Comparison of ENCODE assay signal across 16 mouse cellular contexts in the genomic region with DNA sequence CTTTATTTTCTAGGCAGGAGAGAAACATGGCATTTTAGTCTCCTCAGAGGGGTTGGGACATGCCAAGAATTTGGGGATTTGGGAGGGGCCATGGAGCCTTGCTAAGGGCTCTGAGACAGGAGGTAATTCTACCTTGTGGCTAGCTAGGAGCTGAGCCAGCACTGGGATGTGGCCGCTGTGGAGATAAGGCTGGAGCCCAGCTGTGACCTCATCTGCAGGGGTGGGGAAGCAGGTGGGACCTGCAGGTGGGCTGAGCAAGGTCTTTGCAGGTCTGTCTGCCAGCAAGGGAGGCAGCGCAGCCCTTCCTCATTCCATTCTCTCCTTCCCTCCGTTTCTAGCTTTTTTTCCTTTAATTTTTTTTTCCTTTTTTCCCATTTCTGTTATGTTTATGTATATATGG. TPM values are rescaled to one million over a fixed set of nuclear protein-coding genes. Genes with fewer than 3 reads are reported as not detected.
DNase-seq lines count a peak whose midpoint lies in the region; ATAC-seq and TF ChIP-seq lines count a peak whose summit lies in the region.
"Had no signal": no experiment of that assay in that cellular context is flagged by ENCODE, and none has a peak within 500 bp of the region (broad histone marks: within the 10 kb centered on the region; RNA-seq: fewer than 3 reads in every experiment).

No protein-coding gene starts in this region.

- no peak overlapping the region for H3K9ac ChIP-seq in lung, embryonic 16.5 days (ENCODE audit: low read length)
- H3K9ac ChIP-seq in liver, postnatal 0 days (replicated peaks), result no peak overlapping the region
- H3K9ac ChIP-seq: limb, embryonic 12.5 days; neural tube, embryonic 12.5 days had no signal

- no peak for TF ChIP-seq CTCF in liver, postnatal 0 days (IDR thresholded peaks at IDR 0.05; ENCODE audit: low read depth)

- H3K4me1 ChIP-seq in lung, embryonic 16.5 days (replicated peaks; ENCODE audit: control insufficient read depth, insufficient read depth, low read length), result peaks cover 6% of the 10 kb centered on the region
- peaks cover 38% of the 10 kb centered on the region for H3K4me1 ChIP-seq in liver, postnatal 0 days (ENCODE audit: insufficient read depth)
- H3K4me1 ChIP-seq: neural tube, embryonic 12.5 days had no signal

- H3K27ac ChIP-seq in lung, embryonic 16.5 days (ENCODE audit: low read length), result no peak overlapping the region
- peak overlapping the region; percentile 88; the same call in 1 of the 2 replicates for H3K27ac ChIP-seq in liver, postnatal 0 days (ENCODE audit: low read depth)
- H3K27ac ChIP-seq: limb, embryonic 12.5 days; neural tube, embryonic 12.5 days had no signal

- H3K4me3 ChIP-seq in lung, embryonic 16.5 days (ENCODE audit: low read length), result no peak overlapping the region
- H3K4me3 ChIP-seq in liver, postnatal 0 days (ENCODE audit: low read depth, low read length), result no peak overlapping the region
- H3K4me3 ChIP-seq: limb, embryonic 12.5 days; neural tube, embryonic 12.5 days had no signal

- H3K27me3 ChIP-seq in lung, embryonic 16.5 days (ENCODE audit: control insufficient read depth, insufficient read depth, low read depth, low read length), result no peaks in the 10 kb centered on the region
- H3K27me3 ChIP-seq in liver, postnatal 0 days (ENCODE audit: insufficient read depth, low read length), result no peaks in the 10 kb centered on the region
- H3K27me3 ChIP-seq: limb, embryonic 12.5 days; neural tube, embryonic 12.5 days had no signal

- TF ChIP-seq EP300 in liver, postnatal 0 days (IDR thresholded peaks at IDR 0.05; ENCODE audit: low read depth), result no peak

- no peak overlapping the region for H3K4me2 ChIP-seq in lung, embryonic 16.5 days (ENCODE audit: low read depth, low read length)
- no peak overlapping the region for H3K4me2 ChIP-seq in liver, postnatal 0 days (ENCODE audit: low read depth, low read length)
- H3K4me2 ChIP-seq: limb, embryonic 12.5 days; neural tube, embryonic 12.5 days had no signal

- DNase-seq in lung, postnatal 14 days, result no peak
- peak; percentile 52 for DNase-seq in liver
- DNase-seq in liver, postnatal 0 days, result no peak
- DNase-seq in thymus, postnatal 4 days, result peak; percentile 65
- no peak for DNase-seq in gastrocnemius, postnatal 4 days (ENCODE audit: low spot score in 2 of 2)
- DNase-seq: adrenal gland, postnatal 25 days; cerebellum, postnatal 14 days; heart, adult 18-20 months; heart, postnatal 14 days; kidney, adult 8-10 months; lung, postnatal 10 days; spleen, adult 18-20 months had no signal

- WGBS in lung, embryonic 16.5 days, result 42% methylated on average over 3 of the region's 3 CpGs
- 62% methylated on average over 3 of the region's 3 CpGs for WGBS in liver, postnatal 0 days (ENCODE audit: insufficient replicate concordance)

- H3K9me3 ChIP-seq in lung, embryonic 16.5 days (ENCODE audit: control insufficient read depth, low read length), result no peaks in the 10 kb centered on the region
- H3K9me3 ChIP-seq in liver, postnatal 0 days (ENCODE audit: low read length), result no peaks in the 10 kb centered on the region
- H3K9me3 ChIP-seq: limb, embryonic 12.5 days; neural tube, embryonic 12.5 days had no signal

- ATAC-seq in lung, embryonic 16.5 days (ENCODE audit: low read depth), result peak; percentile 26; the same call in 1 of the 2 replicates
- no peak for ATAC-seq in liver, postnatal 0 days
- ATAC-seq in activated CD4-positive, CD25-positive, alpha-beta regulatory T cell, adult 4 months, result no peak

- no peaks in the 10 kb centered on the region for H3K36me3 ChIP-seq in lung, embryonic 16.5 days (ENCODE audit: control insufficient read depth, insufficient read depth, low read length)
- peaks cover 46% of the 10 kb centered on the region for H3K36me3 ChIP-seq in liver, postnatal 0 days (replicated peaks; ENCODE audit: insufficient read depth, low read length)
- H3K36me3 ChIP-seq: neural tube, embryonic 12.5 days had no signal

RNA-seq across cellular contexts. Expression of a gene that starts 21.4 kb away (rescaled TPM):
- 15.1 and 15.7 TPM in 2 replicates for polyA plus RNA-seq in lung, embryonic 16.5 days (2015; fragmentation: Nextera tagmentation; extraction: Ambion mirVana)
- polyA plus RNA-seq in liver, postnatal 0 days (2015; fragmentation: Nextera tagmentation; extraction: Ambion mirVana), result 60.1 and 61.8 TPM in 2 replicates
- polyA plus RNA-seq in activated CD4-positive, CD25-positive, alpha-beta regulatory T cell, adult 4 months (2017; shearing (Covaris generic)), result 10 to 100 TPM; 17.4 to 21.9 TPM
- 10 to 100 TPM; 21.1 to 24.9 TPM for total RNA-seq in gastrocnemius, postnatal 4 days (2021)

RNA-seq across cellular contexts. Expression of a gene that starts 26.2 kb away (rescaled TPM):
- polyA plus RNA-seq in lung, embryonic 16.5 days (2015; fragmentation: Nextera tagmentation; extraction: Ambion mirVana), result 91.1 and 92.7 TPM in 2 replicates
- 38.4 and 40.1 TPM in 2 replicates for polyA plus RNA-seq in liver, postnatal 0 days (2015; fragmentation: Nextera tagmentation; extraction: Ambion mirVana)
- 10 to 100 TPM; 64.4 to 70.1 TPM for polyA plus RNA-seq in activated CD4-positive, CD25-positive, alpha-beta regulatory T cell, adult 4 months (2017; shearing (Covaris generic))
- total RNA-seq in gastrocnemius, postnatal 4 days (2021), result 10 to 100 TPM; 47.4 to 49.3 TPM

RNA-seq across cellular contexts. Expression of a gene that starts 48.2 kb away (rescaled TPM):
- polyA plus RNA-seq in lung, embryonic 16.5 days (2015; fragmentation: Nextera tagmentation; extraction: Ambion mirVana), result 75.3 and 80.2 TPM in 2 replicates
- 16.8 and 19.4 TPM in 2 replicates for polyA plus RNA-seq in liver, postnatal 0 days (2015; fragmentation: Nextera tagmentation; extraction: Ambion mirVana)
- polyA plus RNA-seq in activated CD4-positive, CD25-positive, alpha-beta regulatory T cell, adult 4 months (2017; shearing (Covaris generic)), result 10 to 100 TPM; 40.8 to 49.2 TPM
- 10 to 100 TPM; 44.2 to 44.4 TPM for total RNA-seq in gastrocnemius, postnatal 4 days (2021)

RNA-seq across cellular contexts. Expression of a gene that starts 55.6 kb away (rescaled TPM):
- 150 and 170 TPM in 2 replicates for polyA plus RNA-seq in lung, embryonic 16.5 days (2015; fragmentation: Nextera tagmentation; extraction: Ambion mirVana)
- 42.4 and 53.2 TPM in 2 replicates for polyA plus RNA-seq in liver, postnatal 0 days (2015; fragmentation: Nextera tagmentation; extraction: Ambion mirVana)
- 100 to 1,000 TPM; 119 to 154 TPM for polyA plus RNA-seq in activated CD4-positive, CD25-positive, alpha-beta regulatory T cell, adult 4 months (2017; shearing (Covaris generic))
- total RNA-seq in gastrocnemius, postnatal 4 days (2021), result 100 to 1,000 TPM; 191 to 194 TPM

Comparison
In these comparisons a context has a peak if more than half of its experiments do, and no peak if none do; other contexts are left out.
1. DNase-seq: peak in liver (single experiment) and thymus, postnatal 4 days (single experiment); none in lung, postnatal 14 days (single experiment), liver, postnatal 0 days (single experiment) and gastrocnemius, postnatal 4 days (0 of 2).